Mouse (Mus musculus) left cerebral cortex, postnatal 36 days (tissue): Measurements from ENCODE around the gene Hrc. TPM values are rescaled to one million over a fixed set of nuclear protein-coding genes. Genes with fewer than 3 reads are reported as not detected.

Experiments
- total RNA-seq, 2 experiments: library from RNA; stranded (reverse); gene quantifications; 2 replicates each; pipeline ENCODE4 v1.2.3; 2021

Hrc gene
- total RNA-seq, 2 experiments from 2014 or later: 0.27 to 0.52 TPM

Other genes with a start within 250 kb of the Hrc start
- gene Rcn3, start 243.1 kb upstream of the Hrc start, total RNA-seq: 1 to 10 TPM; 3.8 to 4.9 TPM
- 10 to 100 TPM; 22.3 to 22.7 TPM for gene Fcgrt, start 231.4 kb upstream of the Hrc start, total RNA-seq
- gene Rps11, start 210.9 kb upstream of the Hrc start, total RNA-seq: 100 to 1,000 TPM; 405 to 466 TPM
- 100 to 1,000 TPM; 614 to 796 TPM for gene Rpl13a, start 206.5 kb upstream of the Hrc start, total RNA-seq
- gene Gm45713, start 199.1 kb upstream of the Hrc start, total RNA-seq: not detected
- 1 to 10 TPM; 3.7 to 6.1 TPM for gene Flt3l, start 198.9 kb upstream of the Hrc start, total RNA-seq
- 10 to 100 TPM; 44.8 to 53.6 TPM for gene Pih1d1, start 181.0 kb upstream of the Hrc start, total RNA-seq
- 10 to 100 TPM; 12.2 to 21.5 TPM for gene Aldh16a1, start 180.7 kb upstream of the Hrc start, total RNA-seq
- gene Slc17a7, start 171.3 kb upstream of the Hrc start, total RNA-seq: 1,000 to 10,000 TPM; 1,276 to 1,585 TPM
- under 1 TPM; 0.17 to 0.50 TPM for gene Gfy, start 155.7 kb upstream of the Hrc start, total RNA-seq
- gene Pth2, start 154.3 kb upstream of the Hrc start, total RNA-seq: not detected
- gene Ccdc155, start 130.4 kb upstream of the Hrc start, total RNA-seq: 1 to 10 TPM; 5.1 to 5.2 TPM
- 10 to 100 TPM; 25.9 to 29.9 TPM for gene Dkkl1, start 123.1 kb upstream of the Hrc start, total RNA-seq
- gene Tead2, start 119.5 kb upstream of the Hrc start, total RNA-seq: 1 to 10 TPM; 3.9 to 5.6 TPM
- 1 to 10 TPM; 5.0 to 5.9 TPM for gene Cd37, start 96.2 kb upstream of the Hrc start, total RNA-seq
- 1 to 10 TPM; 1.2 to 1.6 TPM for gene Slc6a16, start 94.2 kb upstream of the Hrc start, total RNA-seq
- gene Slc6a21, start 57.8 kb upstream of the Hrc start, total RNA-seq: not detected
- gene Trpm4, start 1.5 kb upstream of the Hrc start, total RNA-seq: 10 to 100 TPM; 18.0 to 20.9 TPM
- 100 to 1,000 TPM; 154 to 168 TPM for gene Ppfia3, start 31.7 kb downstream of the Hrc start, total RNA-seq
- gene Lin7b, start 35.3 kb downstream of the Hrc start, total RNA-seq: 100 to 1,000 TPM; 164 to 189 TPM
- gene Snrnp70, start 60.5 kb downstream of the Hrc start, total RNA-seq: 100 to 1,000 TPM; 273 to 486 TPM
- gene Kcna7, start 70.4 kb downstream of the Hrc start, total RNA-seq: not detected
- not detected for gene Ntf5, start 78.4 kb downstream of the Hrc start, total RNA-seq
- not detected for gene Lhb, start 85.5 kb downstream of the Hrc start, total RNA-seq
- gene Gys1, start 99.6 kb downstream of the Hrc start, total RNA-seq: 10 to 100 TPM; 14.1 to 16.9 TPM
- gene Ruvbl2, start 102.8 kb downstream of the Hrc start, total RNA-seq: 10 to 100 TPM; 39.7 to 41.5 TPM
- 100 to 1,000 TPM; 198 to 232 TPM for gene Ftl1, start 124.6 kb downstream of the Hrc start, total RNA-seq
- 10 to 100 TPM; 63.6 to 64.0 TPM for gene Bax, start 131.6 kb downstream of the Hrc start, total RNA-seq
- gene Tulp2, start 146.6 kb downstream of the Hrc start, total RNA-seq: not detected
- under 1 TPM in 1 of 2 experiments, not detected in 1; 0.57 TPM for gene Gm45808, start 151.5 kb downstream of the Hrc start, total RNA-seq
- gene Dhdh, start 153.5 kb downstream of the Hrc start, total RNA-seq: 1 to 10 TPM; 4.0 to 4.8 TPM
- gene Nucb1, start 175.1 kb downstream of the Hrc start, total RNA-seq: 10 to 100 TPM; 96.8 to 98.9 TPM
- gene Ppp1r15a, start 191.0 kb downstream of the Hrc start, total RNA-seq: 10 to 100 TPM; 24.2 to 31.3 TPM
- 1 to 10 TPM; 3.7 to 5.2 TPM for gene Plekha4, start 191.0 kb downstream of the Hrc start, total RNA-seq
- under 1 TPM in 1 of 2 experiments, not detected in 1; 0.39 TPM for gene Hsd17b14, start 219.6 kb downstream of the Hrc start, total RNA-seq
- 10 to 100 TPM; 18.8 to 27.5 TPM for gene Bcat2, start 234.9 kb downstream of the Hrc start, total RNA-seq